Mouse (Mus musculus): Measurements from ENCODE around the gene Kdm2b. TPM values are rescaled to one million over a fixed set of nuclear protein-coding genes. Genes with fewer than 3 reads are reported as not detected.

Gene Kdm2b
- polyA plus RNA-seq (2017; shearing (Covaris generic)): 30.9 TPM

DNA sequence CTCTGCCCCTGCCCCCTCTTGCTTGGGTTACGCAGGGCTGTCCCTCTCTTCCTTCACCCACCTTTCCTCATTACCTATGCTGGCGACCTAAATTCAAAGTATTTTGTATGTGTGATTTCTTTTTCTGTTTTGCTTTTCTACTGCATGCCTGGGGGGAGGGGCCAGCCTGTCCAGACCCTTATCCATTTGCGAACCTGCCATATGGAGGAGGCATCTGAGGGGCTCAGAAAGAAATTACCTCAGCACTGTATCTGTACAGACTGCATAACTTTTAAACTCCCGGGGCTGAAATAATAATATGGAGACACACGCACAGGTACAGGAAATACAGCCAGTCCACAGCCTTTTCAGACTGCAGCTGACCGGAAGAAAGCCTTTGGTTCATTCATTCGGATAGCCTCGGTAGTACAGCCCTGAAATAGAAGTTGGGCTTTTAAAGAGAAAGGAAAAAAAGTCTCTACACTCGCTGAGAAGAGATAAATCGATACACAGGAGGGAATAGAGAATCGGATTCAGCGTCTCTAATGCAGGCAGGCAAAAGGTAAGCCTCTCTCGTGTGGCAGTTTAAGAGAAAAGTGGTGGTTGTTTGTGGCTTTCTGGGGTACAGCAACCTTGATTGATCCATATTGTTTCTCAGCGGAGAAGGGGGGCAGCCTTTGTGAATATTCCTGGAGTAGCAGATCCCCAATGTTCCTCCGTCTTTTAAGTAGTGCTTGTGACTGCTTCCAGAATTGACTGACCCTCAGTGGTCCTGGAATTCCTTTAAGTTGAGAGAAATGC is at the start of gene Kdm2b:
TSS of gene Kdm2b (minus strand) at position 273 of the 780 bp plus-strand sequence.

DNA sequence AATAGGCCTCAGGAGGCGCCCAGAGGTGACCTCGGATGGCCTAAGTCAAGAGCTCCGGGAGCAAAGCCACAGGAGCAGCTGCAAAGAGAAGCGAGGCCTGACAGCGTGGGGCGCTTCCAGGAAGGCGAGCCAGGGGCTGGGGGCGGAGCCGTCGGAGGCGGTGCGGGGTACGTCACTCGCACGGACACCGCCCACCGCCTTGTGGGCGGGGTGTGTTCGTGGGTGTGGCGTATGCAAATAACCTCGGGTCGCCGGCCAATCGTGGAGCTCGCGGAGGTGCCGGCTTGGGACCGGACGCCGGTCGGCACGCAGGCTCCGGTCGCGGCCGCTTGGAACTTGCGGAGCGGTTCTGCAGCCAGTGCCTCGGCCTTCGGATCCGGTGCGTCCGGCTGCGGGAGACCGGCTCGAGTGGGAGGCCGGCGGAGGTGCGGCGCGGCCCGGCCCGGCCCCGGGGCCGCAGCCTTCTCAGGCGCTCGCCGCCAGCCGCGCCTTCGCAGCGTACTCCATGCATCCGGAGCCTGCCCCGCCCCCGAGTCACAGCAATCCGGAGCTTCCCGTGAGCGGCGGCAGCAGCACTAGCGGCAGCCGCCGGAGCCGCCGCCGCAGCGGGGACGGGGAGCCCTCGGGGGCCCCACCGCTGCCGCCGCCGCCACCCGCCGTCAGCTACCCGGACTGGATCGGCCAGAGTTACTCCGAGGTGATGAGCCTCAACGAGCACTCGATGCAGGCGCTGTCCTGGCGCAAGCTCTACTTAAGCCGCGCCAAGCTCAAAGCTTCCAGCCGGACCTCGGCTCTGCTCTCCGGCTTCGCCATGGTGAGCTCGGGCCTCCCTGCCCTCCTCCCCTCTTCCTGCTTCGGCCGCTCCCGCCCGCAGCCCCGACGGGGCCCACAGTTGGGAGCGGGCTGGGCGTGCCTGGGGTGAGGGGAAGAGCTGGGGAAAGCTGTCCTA is 25.4 kb upstream of the Kdm2b start, which contains the start of gene Orai1:
TSS of gene Orai1 (plus strand) at position 322 of the 949 bp plus-strand sequence.

DNA sequence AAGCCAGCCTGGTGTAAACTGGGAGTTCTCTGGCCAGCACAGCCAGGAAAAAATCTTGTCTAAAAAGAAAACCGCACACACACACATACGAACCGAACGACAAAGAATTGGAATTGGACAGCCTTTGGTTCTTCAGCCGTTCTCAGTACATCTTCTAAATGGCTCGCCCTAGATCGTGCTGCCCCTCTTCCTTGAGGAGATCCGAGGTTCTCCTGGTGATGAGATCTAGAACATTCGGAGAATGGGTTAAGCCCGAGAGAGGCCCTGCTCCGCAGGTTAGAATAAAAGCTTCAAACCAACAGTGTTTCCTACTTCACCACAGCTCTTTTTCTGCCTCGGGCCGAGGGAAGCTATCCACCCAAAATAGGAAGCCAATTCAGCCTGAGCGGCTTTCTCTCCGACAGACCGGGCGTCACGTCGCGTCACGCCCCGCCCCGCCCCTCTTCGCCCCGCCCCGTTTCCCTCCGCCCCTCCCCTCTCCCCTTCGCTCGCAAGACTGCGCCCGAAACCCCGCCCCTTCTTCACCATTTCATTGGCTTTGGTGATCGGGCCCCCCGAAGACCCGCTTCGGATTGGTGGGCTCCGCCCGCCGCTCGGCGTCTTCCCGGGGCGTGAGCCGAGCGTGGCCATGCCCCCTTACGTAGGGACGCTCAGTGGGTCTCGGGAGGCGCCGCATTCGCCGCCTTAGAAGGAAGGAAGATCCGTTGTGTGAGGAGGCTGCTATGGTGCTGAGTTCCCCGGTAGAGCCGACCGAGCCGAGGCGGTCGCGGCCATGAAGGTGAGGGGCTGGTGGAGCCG is 139.9 kb downstream of the Kdm2b start, which contains the start of gene Rnf34:
TSS of gene Rnf34 (plus strand) at position 528 of the 798 bp plus-strand sequence.

DNA sequence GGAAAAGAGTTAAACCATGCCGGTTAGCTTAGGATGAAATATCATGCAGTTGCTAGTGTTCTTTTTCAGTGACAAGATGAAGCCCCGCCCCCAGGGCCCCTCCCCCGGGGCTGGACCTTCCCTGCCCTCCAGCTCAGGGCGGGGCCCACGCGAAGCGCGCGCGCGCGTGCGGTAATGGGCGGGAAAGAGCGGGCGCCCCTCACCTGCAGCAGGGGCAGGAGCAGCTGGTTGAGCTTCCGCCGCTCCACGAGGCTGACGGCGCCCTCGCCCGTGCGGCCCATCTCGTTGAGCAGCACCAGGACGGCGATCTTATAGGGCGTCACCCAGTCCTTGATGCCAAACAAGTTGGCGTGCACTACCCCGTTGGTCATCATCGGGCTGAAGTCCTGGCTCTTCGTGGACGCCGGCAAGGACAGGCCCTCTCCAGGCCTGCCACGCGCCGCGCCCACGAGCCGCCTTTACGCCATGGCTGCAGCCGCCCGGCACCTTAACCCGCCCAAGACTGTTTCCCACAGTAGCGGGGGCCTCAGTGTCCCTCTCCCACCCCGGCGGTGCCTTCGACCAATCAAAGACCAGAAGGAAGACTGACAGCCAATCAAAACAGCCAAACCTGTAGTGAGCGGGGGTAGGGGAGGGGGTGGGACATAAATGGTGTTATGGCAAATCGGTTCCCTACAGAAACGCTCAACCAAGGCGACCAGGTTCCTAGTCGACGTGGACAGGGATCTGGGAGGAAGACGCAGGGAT is 168.7 kb downstream of the Kdm2b start, which contains the start of gene Anapc5:
TSS of gene Anapc5 (minus strand) at position 563 of the 747 bp plus-strand sequence.

Other genes with a start within 250 kb of the Kdm2b start
- 23.3 TPM for gene Camkk2, start 210.4 kb downstream of the Kdm2b start, polyA plus RNA-seq (2017; shearing (Covaris generic))
- gene Anapc5, start 168.5 kb downstream of the Kdm2b start, polyA plus RNA-seq (2017; shearing (Covaris generic)): 279 TPM
- 38.5 TPM for gene Rnf34, start 139.8 kb downstream of the Kdm2b start, polyA plus RNA-seq (2017; shearing (Covaris generic))
- 122 TPM for gene Orai1, start 25.3 kb upstream of the Kdm2b start, polyA plus RNA-seq (2017; shearing (Covaris generic))
- 0.60 TPM for gene Morn3, start 57.2 kb upstream of the Kdm2b start, polyA plus RNA-seq (2017; shearing (Covaris generic))
- gene Tmem120b, start 78.6 kb upstream of the Kdm2b start, polyA plus RNA-seq (2017; shearing (Covaris generic)): 14.6 TPM
- 216 TPM for gene Rhof, start 142.9 kb upstream of the Kdm2b start, polyA plus RNA-seq (2017; shearing (Covaris generic))
- 7.5 TPM for gene Setd1b, start 152.4 kb upstream of the Kdm2b start, polyA plus RNA-seq (2017; shearing (Covaris generic))
- 51.1 TPM for gene Psmd9, start 179.6 kb upstream of the Kdm2b start, polyA plus RNA-seq (2017; shearing (Covaris generic))
- gene Hpd, start 192.9 kb upstream of the Kdm2b start, polyA plus RNA-seq (2017; shearing (Covaris generic)): not detected

Data from CD4-positive, CD25-positive, alpha-beta regulatory T cell (primary cell).